27 mouse cellular contexts compared by ENCODE assay signal in genomic region chr13:20491666-20492065, GRCm38 (mm10).
DNase-seq lines count a peak whose midpoint lies in the region; ATAC-seq and TF ChIP-seq lines count a peak whose summit lies in the region.
"Had no signal": no experiment of that assay in that cellular context is flagged by ENCODE, and none has a peak within 500 bp of the region (broad histone marks: within the 10 kb centered on the region; RNA-seq: fewer than 3 reads in every experiment).

No protein-coding gene starts in this region.

- H3K36me3 ChIP-seq in intestine, embryonic 14.5 days (ENCODE audit: control insufficient read depth, insufficient read depth, low read length), result no peaks in the 10 kb centered on the region
- no peaks in the 10 kb centered on the region for H3K36me3 ChIP-seq in intestine, embryonic 16.5 days (ENCODE audit: control insufficient read depth, insufficient read depth, low read length)
- H3K36me3 ChIP-seq in lung, embryonic 16.5 days (ENCODE audit: control insufficient read depth, insufficient read depth, low read length), result no peaks in the 10 kb centered on the region
- H3K36me3 ChIP-seq in stomach, embryonic 14.5 days (ENCODE audit: control insufficient read depth, insufficient read depth, low read length), result no peaks in the 10 kb centered on the region
- H3K36me3 ChIP-seq in stomach, postnatal 0 days (ENCODE audit: control insufficient read depth, insufficient read depth, low read length), result no peaks in the 10 kb centered on the region
- H3K36me3 ChIP-seq: embryonic facial prominence, embryonic 10.5 days; embryonic facial prominence, embryonic 13.5 days; forebrain, embryonic 12.5 days; forebrain, embryonic 15.5 days; heart, embryonic 10.5 days; heart, embryonic 13.5 days had no signal

- no peak for TF ChIP-seq CTCF in stomach, postnatal 0 days (IDR thresholded peaks at IDR 0.05; ENCODE audit: low read depth)

- H3K4me3 ChIP-seq in intestine, embryonic 14.5 days (ENCODE audit: low read depth, low read length), result no peak overlapping the region
- H3K4me3 ChIP-seq in intestine, embryonic 16.5 days (ENCODE audit: low read length), result no peak overlapping the region
- H3K4me3 ChIP-seq in lung, embryonic 16.5 days (ENCODE audit: low read length), result no peak overlapping the region
- no peak overlapping the region for H3K4me3 ChIP-seq in stomach, embryonic 14.5 days (ENCODE audit: low read depth, low read length)
- H3K4me3 ChIP-seq in stomach, postnatal 0 days (ENCODE audit: low read depth, low read length), result no peak overlapping the region
- H3K4me3 ChIP-seq: embryonic facial prominence, embryonic 10.5 days; embryonic facial prominence, embryonic 13.5 days; erythroblast, embryonic 14.5 days; forebrain, embryonic 12.5 days; forebrain, embryonic 15.5 days; heart, adult 2 months; heart, embryonic 10.5 days; heart, embryonic 13.5 days had no signal

- no peak for TF ChIP-seq EP300 in stomach, postnatal 0 days (optimal IDR thresholded peaks at IDR 0.05)

- no peaks in the 10 kb centered on the region for H3K4me1 ChIP-seq in intestine, embryonic 14.5 days (replicated peaks; ENCODE audit: control insufficient read depth, insufficient read depth, low read length)
- no peaks in the 10 kb centered on the region for H3K4me1 ChIP-seq in intestine, embryonic 16.5 days (ENCODE audit: control insufficient read depth, insufficient read depth, low read length)
- H3K4me1 ChIP-seq in lung, embryonic 16.5 days (replicated peaks; ENCODE audit: control insufficient read depth, insufficient read depth, low read length), result peaks cover 6% of the 10 kb centered on the region; the same call in 1 of the 2 replicates
- H3K4me1 ChIP-seq in stomach, embryonic 14.5 days (ENCODE audit: control insufficient read depth, insufficient read depth, low read length), result 0 out of 2 replicates have a peak, but pooled peaks cover 4% of the 10 kb centered on the region
- H3K4me1 ChIP-seq in stomach, postnatal 0 days (replicated peaks; ENCODE audit: control insufficient read depth, insufficient read depth), result no peaks in the 10 kb centered on the region
- H3K4me1 ChIP-seq: embryonic facial prominence, embryonic 10.5 days; forebrain, embryonic 12.5 days; forebrain, embryonic 15.5 days; heart, embryonic 10.5 days had no signal

- H3K4me2 ChIP-seq in intestine, embryonic 14.5 days (ENCODE audit: low read length), result no peak overlapping the region
- no peak overlapping the region for H3K4me2 ChIP-seq in intestine, embryonic 16.5 days (ENCODE audit: low read depth, low read length)
- H3K4me2 ChIP-seq in lung, embryonic 16.5 days (ENCODE audit: low read depth, low read length), result no peak overlapping the region
- H3K4me2 ChIP-seq in stomach, embryonic 14.5 days (replicated peaks; ENCODE audit: low read depth, low read length), result no peak overlapping the region
- H3K4me2 ChIP-seq in stomach, postnatal 0 days (replicated peaks; ENCODE audit: low read depth), result no peak overlapping the region
- H3K4me2 ChIP-seq: embryonic facial prominence, embryonic 13.5 days; forebrain, embryonic 12.5 days; forebrain, embryonic 15.5 days; heart, embryonic 13.5 days; hindbrain, embryonic 14.5 days had no signal

- ATAC-seq in intestine, embryonic 14.5 days (replicated peaks; ENCODE audit: low FRiP score, low TSS enrichment, low read depth), result 0 out of 2 replicates have a peak, but pooled peaks have one; percentile 43
- ATAC-seq in intestine, embryonic 16.5 days, result no peak
- ATAC-seq in lung, embryonic 16.5 days (ENCODE audit: low read depth), result peak; percentile 49; the same call in 1 of the 2 replicates
- ATAC-seq in stomach, embryonic 14.5 days (ENCODE audit: insufficient number of reproducible peaks, insufficient read depth, low FRiP score, low read depth), result 0 out of 2 replicates have a peak, but pooled peaks have one; percentile 47
- no peak for ATAC-seq in stomach, postnatal 0 days (ENCODE audit: low FRiP score, low TSS enrichment)
- ATAC-seq: activated CD4-positive, CD25-positive, alpha-beta regulatory T cell, adult 4 months; forebrain, embryonic 15.5 days had no signal

- WGBS in intestine, embryonic 14.5 days, result 23% methylated on average over 3 of the region's 3 CpGs
- 25% methylated on average over 3 of the region's 3 CpGs for WGBS in intestine, embryonic 16.5 days
- WGBS in lung, embryonic 16.5 days, result 38% methylated on average over 3 of the region's 3 CpGs
- WGBS in stomach, embryonic 14.5 days, result 36% methylated on average over 3 of the region's 3 CpGs
- WGBS in stomach, postnatal 0 days, result 29% methylated on average over 3 of the region's 3 CpGs

- H3K27me3 ChIP-seq in intestine, embryonic 14.5 days (replicated peaks; ENCODE audit: control insufficient read depth, insufficient read depth, low read length), result no peaks in the 10 kb centered on the region
- H3K27me3 ChIP-seq in intestine, embryonic 16.5 days (replicated peaks; ENCODE audit: control insufficient read depth, insufficient read depth, low read length), result no peaks in the 10 kb centered on the region
- H3K27me3 ChIP-seq in lung, embryonic 16.5 days (ENCODE audit: control insufficient read depth, insufficient read depth, low read depth, low read length), result no peaks in the 10 kb centered on the region
- H3K27me3 ChIP-seq in stomach, embryonic 14.5 days (ENCODE audit: control insufficient read depth, insufficient read depth, low read length), result no peaks in the 10 kb centered on the region
- H3K27me3 ChIP-seq in stomach, postnatal 0 days (ENCODE audit: control insufficient read depth, insufficient read depth, low read length), result no peaks in the 10 kb centered on the region
- H3K27me3 ChIP-seq: embryonic facial prominence, embryonic 13.5 days; forebrain, embryonic 12.5 days; forebrain, embryonic 15.5 days; heart, embryonic 13.5 days had no signal

- H3K27ac ChIP-seq in intestine, embryonic 14.5 days (ENCODE audit: low read depth), result no peak overlapping the region
- no peak overlapping the region for H3K27ac ChIP-seq in intestine, embryonic 16.5 days (ENCODE audit: low read length)
- H3K27ac ChIP-seq in lung, embryonic 16.5 days (ENCODE audit: low read length), result no peak overlapping the region
- H3K27ac ChIP-seq in stomach, embryonic 14.5 days (ENCODE audit: low read length), result no peak overlapping the region
- H3K27ac ChIP-seq in stomach, postnatal 0 days (replicated peaks), result no peak overlapping the region
- H3K27ac ChIP-seq: embryonic facial prominence, embryonic 10.5 days; embryonic facial prominence, embryonic 13.5 days; forebrain, embryonic 12.5 days; forebrain, embryonic 15.5 days; heart, adult 2 months; heart, embryonic 10.5 days; heart, embryonic 13.5 days; hindbrain, embryonic 14.5 days had no signal

- DNase-seq in intestine, embryonic 14.5 days (ENCODE audit: low spot score), result no peak
- no peak for DNase-seq in lung, postnatal 25 days (ENCODE audit: low spot score)
- no peak for DNase-seq in stomach, postnatal 0 days (ENCODE audit: low spot score)
- DNase-seq: adrenal gland, adult 8-10 months; adrenal gland, postnatal 25 days; cerebellum, adult 11-12 months; cerebellum, adult 8-10 months; cerebellum, postnatal 10 days; cerebellum, postnatal 36 days; embryo, embryonic 11 days; gastrocnemius, postnatal 10 days; gastrocnemius, postnatal 36 days; heart, adult 2 months; heart, postnatal 14 days; heart, postnatal 4 days had no signal

- no peaks in the 10 kb centered on the region for H3K9me3 ChIP-seq in intestine, embryonic 14.5 days (ENCODE audit: control insufficient read depth, low read length)
- H3K9me3 ChIP-seq in intestine, embryonic 16.5 days (ENCODE audit: control insufficient read depth, low read length), result no peaks in the 10 kb centered on the region
- no peaks in the 10 kb centered on the region for H3K9me3 ChIP-seq in lung, embryonic 16.5 days (ENCODE audit: control insufficient read depth, low read length)
- no peaks in the 10 kb centered on the region for H3K9me3 ChIP-seq in stomach, embryonic 14.5 days (ENCODE audit: control insufficient read depth, low read depth, low read length)
- H3K9me3 ChIP-seq in stomach, postnatal 0 days (ENCODE audit: control insufficient read depth, low read length), result no peaks in the 10 kb centered on the region
- H3K9me3 ChIP-seq: embryonic facial prominence, embryonic 10.5 days; embryonic facial prominence, embryonic 13.5 days; forebrain, embryonic 12.5 days; forebrain, embryonic 15.5 days; heart, embryonic 10.5 days; heart, embryonic 13.5 days had no signal

- H3K9ac ChIP-seq in intestine, embryonic 14.5 days (ENCODE audit: low read length), result no peak overlapping the region
- H3K9ac ChIP-seq in intestine, embryonic 16.5 days (ENCODE audit: low read depth, low read length), result no peak overlapping the region
- no peak overlapping the region for H3K9ac ChIP-seq in lung, embryonic 16.5 days (ENCODE audit: low read length)
- H3K9ac ChIP-seq in stomach, embryonic 14.5 days (replicated peaks; ENCODE audit: low read depth, low read length), result no peak overlapping the region
- H3K9ac ChIP-seq in stomach, postnatal 0 days (ENCODE audit: low read length), result no peak overlapping the region
- H3K9ac ChIP-seq: embryonic facial prominence, embryonic 13.5 days; forebrain, embryonic 12.5 days; forebrain, embryonic 15.5 days; heart, embryonic 13.5 days; hindbrain, embryonic 14.5 days had no signal

Comparison
In these comparisons a context has a peak if more than half of its experiments do, and no peak if none do; other contexts are left out.
1. ATAC-seq: peak in intestine, embryonic 14.5 days (single experiment), lung, embryonic 16.5 days (single experiment) and stomach, embryonic 14.5 days (single experiment); none in intestine, embryonic 16.5 days (single experiment) and stomach, postnatal 0 days (single experiment).